In genomic region chr8:100695043-100695442, GRCm38 (mm10) we compare ENCODE assay signal across 25 mouse cellular contexts.
DNase-seq lines count a peak whose midpoint lies in the region; ATAC-seq lines count a peak whose summit lies in the region.
"Had no signal": no experiment of that assay in that cellular context is flagged by ENCODE, and none has a peak within 500 bp of the region (broad histone marks: within the 10 kb centered on the region; RNA-seq: fewer than 3 reads in every experiment).

No protein-coding gene starts in this region.

- H3K4me1 ChIP-seq in forebrain, embryonic 14.5 days (ENCODE audit: control insufficient read depth, insufficient read depth, low read length) = no peaks in the 10 kb centered on the region
- no peaks in the 10 kb centered on the region for H3K4me1 ChIP-seq in forebrain, embryonic 10.5 days
- 0 out of 2 replicates have a peak, but pooled peaks cover 2% of the 10 kb centered on the region for H3K4me1 ChIP-seq in forebrain, embryonic 16.5 days (replicated peaks; ENCODE audit: control insufficient read depth, insufficient read depth, low read length)
- no peaks in the 10 kb centered on the region for H3K4me1 ChIP-seq in forebrain, embryonic 13.5 days
- H3K4me1 ChIP-seq in midbrain, embryonic 11.5 days (ENCODE audit: control insufficient read depth, insufficient read depth, low read length) = no peaks in the 10 kb centered on the region
- no peaks in the 10 kb centered on the region for H3K4me1 ChIP-seq in midbrain, embryonic 10.5 days
- H3K4me1 ChIP-seq: embryonic facial prominence, embryonic 13.5 days; embryonic facial prominence, embryonic 15.5 days had no signal

- 76% methylated on average over 3 of the region's 3 CpGs for WGBS in forebrain, embryonic 14.5 days
- WGBS in forebrain, embryonic 10.5 days = 90% methylated on average over 3 of the region's 3 CpGs
- 63% methylated on average over 3 of the region's 3 CpGs for WGBS in forebrain, embryonic 16.5 days
- WGBS in forebrain, embryonic 13.5 days = 78% methylated on average over 3 of the region's 3 CpGs
- WGBS in midbrain, embryonic 11.5 days = 87% methylated on average over 3 of the region's 3 CpGs
- WGBS in midbrain, embryonic 10.5 days = 88% methylated on average over 3 of the region's 3 CpGs

- no peak overlapping the region for H3K4me3 ChIP-seq in forebrain, embryonic 14.5 days (ENCODE audit: low read depth, low read length)
- H3K4me3 ChIP-seq in forebrain, embryonic 10.5 days = no peak overlapping the region
- H3K4me3 ChIP-seq in forebrain, embryonic 16.5 days (replicated peaks; ENCODE audit: low read length) = no peak overlapping the region
- no peak overlapping the region for H3K4me3 ChIP-seq in forebrain, embryonic 13.5 days
- H3K4me3 ChIP-seq in midbrain, embryonic 11.5 days (ENCODE audit: low read depth, low read length) = no peak overlapping the region
- no peak overlapping the region for H3K4me3 ChIP-seq in midbrain, embryonic 10.5 days
- H3K4me3 ChIP-seq: embryonic facial prominence, embryonic 13.5 days; embryonic facial prominence, embryonic 15.5 days; erythroblast, embryonic 14.5 days had no signal

- no peak overlapping the region for H3K4me2 ChIP-seq in forebrain, embryonic 14.5 days (ENCODE audit: low read length)
- H3K4me2 ChIP-seq in forebrain, embryonic 16.5 days (ENCODE audit: low read length) = no peak overlapping the region
- H3K4me2 ChIP-seq in forebrain, embryonic 13.5 days = no peak overlapping the region
- no peak overlapping the region for H3K4me2 ChIP-seq in midbrain, embryonic 11.5 days
- H3K4me2 ChIP-seq: embryonic facial prominence, embryonic 13.5 days; embryonic facial prominence, embryonic 15.5 days had no signal

- no peaks in the 10 kb centered on the region for H3K9me3 ChIP-seq in forebrain, embryonic 14.5 days (replicated peaks; ENCODE audit: control insufficient read depth, low read length)
- no peaks in the 10 kb centered on the region for H3K9me3 ChIP-seq in forebrain, embryonic 10.5 days
- H3K9me3 ChIP-seq in forebrain, embryonic 16.5 days (ENCODE audit: control insufficient read depth, low read length) = no peaks in the 10 kb centered on the region
- H3K9me3 ChIP-seq in forebrain, embryonic 13.5 days (replicated peaks) = no peaks in the 10 kb centered on the region
- no peaks in the 10 kb centered on the region for H3K9me3 ChIP-seq in midbrain, embryonic 11.5 days (ENCODE audit: control insufficient read depth, low read length)
- H3K9me3 ChIP-seq in midbrain, embryonic 10.5 days (replicated peaks) = no peaks in the 10 kb centered on the region
- H3K9me3 ChIP-seq: embryonic facial prominence, embryonic 13.5 days; embryonic facial prominence, embryonic 15.5 days; G1E had no signal

- no peaks in the 10 kb centered on the region for H3K36me3 ChIP-seq in forebrain, embryonic 14.5 days (ENCODE audit: control insufficient read depth, insufficient read depth, low read length)
- no peaks in the 10 kb centered on the region for H3K36me3 ChIP-seq in forebrain, embryonic 10.5 days (replicated peaks)
- no peaks in the 10 kb centered on the region for H3K36me3 ChIP-seq in forebrain, embryonic 16.5 days (ENCODE audit: control insufficient read depth, insufficient read depth)
- H3K36me3 ChIP-seq in forebrain, embryonic 13.5 days (ENCODE audit: poor library complexity, severe bottlenecking) = no peaks in the 10 kb centered on the region
- no peaks in the 10 kb centered on the region for H3K36me3 ChIP-seq in midbrain, embryonic 11.5 days (ENCODE audit: control insufficient read depth, insufficient read depth, low read length)
- H3K36me3 ChIP-seq in midbrain, embryonic 10.5 days = no peaks in the 10 kb centered on the region
- H3K36me3 ChIP-seq: embryonic facial prominence, embryonic 13.5 days; embryonic facial prominence, embryonic 15.5 days; G1E had no signal

- no peak overlapping the region for H3K9ac ChIP-seq in forebrain, embryonic 14.5 days (ENCODE audit: low read length)
- H3K9ac ChIP-seq in forebrain, embryonic 16.5 days (replicated peaks; ENCODE audit: low read depth, low read length) = no peak overlapping the region
- no peak overlapping the region for H3K9ac ChIP-seq in forebrain, embryonic 13.5 days
- no peak overlapping the region for H3K9ac ChIP-seq in midbrain, embryonic 11.5 days (ENCODE audit: low read length)
- H3K9ac ChIP-seq: embryonic facial prominence, embryonic 13.5 days; embryonic facial prominence, embryonic 15.5 days had no signal

- H3K27ac ChIP-seq in forebrain, embryonic 14.5 days (ENCODE audit: low read depth, low read length) = no peak overlapping the region
- no peak overlapping the region for H3K27ac ChIP-seq in forebrain, embryonic 10.5 days
- no peak overlapping the region for H3K27ac ChIP-seq in forebrain, embryonic 16.5 days (ENCODE audit: low read length)
- H3K27ac ChIP-seq in forebrain, embryonic 13.5 days = no peak overlapping the region
- no peak overlapping the region for H3K27ac ChIP-seq in midbrain, embryonic 11.5 days (ENCODE audit: low read depth, low read length)
- no peak overlapping the region for H3K27ac ChIP-seq in midbrain, embryonic 10.5 days (replicated peaks)
- H3K27ac ChIP-seq: embryonic facial prominence, embryonic 13.5 days; embryonic facial prominence, embryonic 15.5 days had no signal

- DNase-seq in forebrain, embryonic 14.5 days (ENCODE audit: low spot score) = peak; percentile 41
- DNase-seq in forebrain, embryonic 10.5 days (ENCODE audit: extremely low spot score, low spot score) = no peak
- DNase-seq in midbrain, embryonic 11.5 days (ENCODE audit: low spot score, missing footprints) = peak; percentile 77
- no peak for DNase-seq in midbrain, embryonic 10.5 days (ENCODE audit: low spot score)
- DNase-seq: adrenal gland, adult 8-10 months; adrenal gland, postnatal 14 days; adrenal gland, postnatal 36 days; B cell, adult 2 months; cerebellum, adult 11 months; cerebellum, adult 18-20 months; cerebellum, adult 8-10 months; cerebellum, adult 9-11 months; cerebellum, postnatal 14 days; cerebellum, postnatal 36 days; embryo, embryonic 11 days had no signal

- H3K27me3 ChIP-seq in forebrain, embryonic 14.5 days (replicated peaks; ENCODE audit: control insufficient read depth, insufficient read depth, low read length) = no peaks in the 10 kb centered on the region
- H3K27me3 ChIP-seq in forebrain, embryonic 10.5 days (ENCODE audit: poor library complexity, severe bottlenecking) = no peaks in the 10 kb centered on the region
- H3K27me3 ChIP-seq in forebrain, embryonic 16.5 days (replicated peaks; ENCODE audit: control insufficient read depth, insufficient read depth, low read length) = no peaks in the 10 kb centered on the region
- H3K27me3 ChIP-seq in forebrain, embryonic 13.5 days = no peaks in the 10 kb centered on the region
- no peaks in the 10 kb centered on the region for H3K27me3 ChIP-seq in midbrain, embryonic 11.5 days (ENCODE audit: control insufficient read depth, insufficient read depth, low read length)
- H3K27me3 ChIP-seq in midbrain, embryonic 10.5 days (ENCODE audit: low read depth, poor library complexity, severe bottlenecking) = no peaks in the 10 kb centered on the region
- H3K27me3 ChIP-seq: CH12.LX; embryonic facial prominence, embryonic 13.5 days; embryonic facial prominence, embryonic 15.5 days; Patski had no signal

- ATAC-seq in forebrain, embryonic 14.5 days = peak; percentile 10; the same call in 1 of the 2 replicates
- ATAC-seq in forebrain, embryonic 16.5 days = peak; percentile 40; the same call in 1 of the 2 replicates
- no peak for ATAC-seq in forebrain, embryonic 13.5 days
- no peak for ATAC-seq in midbrain, embryonic 11.5 days (ENCODE audit: low FRiP score)
- ATAC-seq: activated CD4-positive, CD25-positive, alpha-beta regulatory T cell, adult 4 months; CD4-positive, CD25-positive, alpha-beta regulatory T cell, adult 4 months; Patski had no signal

Comparison
In these comparisons a context has a peak if more than half of its experiments do, and no peak if none do; other contexts are left out.
1. ATAC-seq: peak in forebrain, embryonic 14.5 days (single experiment) and forebrain, embryonic 16.5 days (single experiment); none in forebrain, embryonic 13.5 days (single experiment) and midbrain, embryonic 11.5 days (single experiment).
2. DNase-seq: peak in forebrain, embryonic 14.5 days (single experiment) and midbrain, embryonic 11.5 days (single experiment); none in forebrain, embryonic 10.5 days (single experiment) and midbrain, embryonic 10.5 days (single experiment).